Mouse (Mus musculus) WW6 (cell line): ENCODE measurements around the gene Ccdc27.

ENCODE experiments used
- DNase-seq: peaks from one replicate; pipeline ENCODE4 v3.0.0-alpha.2; 2013; ENCODE audit warnings: low read depth, low spot score

Ccdc27 gene

DNA sequence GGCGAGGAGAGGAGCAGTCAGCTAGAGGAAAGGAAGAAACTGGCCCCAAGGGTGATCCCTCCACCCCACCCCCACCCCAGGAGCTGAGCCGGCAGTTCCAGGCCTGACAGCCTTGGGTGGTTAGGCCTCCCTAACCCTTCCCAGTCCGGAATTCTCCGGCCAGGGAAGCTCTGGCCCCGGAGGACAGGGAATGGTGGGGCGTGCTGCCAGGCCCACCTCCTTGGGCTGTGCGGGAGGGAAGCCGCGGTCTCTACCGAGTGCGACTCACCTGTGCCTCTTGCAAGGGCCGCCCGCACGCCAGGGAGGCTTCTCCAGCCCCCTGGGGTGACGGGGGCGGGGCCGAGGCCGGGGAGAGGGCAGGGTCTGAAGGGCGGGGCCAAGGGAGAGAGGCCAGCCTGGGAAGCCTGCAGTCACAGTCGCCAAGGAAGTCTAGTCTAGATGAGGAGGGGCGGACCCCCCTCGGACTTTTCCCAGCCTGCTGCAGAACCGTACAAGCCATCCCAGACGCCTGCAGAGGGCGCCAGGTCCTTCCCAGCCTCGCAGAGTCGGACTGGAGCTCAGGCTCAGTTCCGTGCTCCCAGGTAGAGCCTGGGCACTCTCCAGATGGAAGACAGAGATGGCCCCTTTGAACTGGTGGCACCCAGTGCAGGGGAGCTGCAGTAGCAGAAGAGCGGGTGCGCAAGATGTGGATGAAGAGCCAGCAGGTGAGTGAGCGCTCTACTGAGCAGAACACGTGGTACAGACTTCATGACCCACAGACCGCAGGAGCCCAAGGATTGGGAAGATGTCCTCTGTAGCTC is 16.6 kb downstream of the Ccdc27 start, which contains the start of gene Smim1:
TSS of gene Smim1 (minus strand) at position 590 of the 800 bp plus-strand sequence.
- peak; percentile 66 for DNase-seq

DNA sequence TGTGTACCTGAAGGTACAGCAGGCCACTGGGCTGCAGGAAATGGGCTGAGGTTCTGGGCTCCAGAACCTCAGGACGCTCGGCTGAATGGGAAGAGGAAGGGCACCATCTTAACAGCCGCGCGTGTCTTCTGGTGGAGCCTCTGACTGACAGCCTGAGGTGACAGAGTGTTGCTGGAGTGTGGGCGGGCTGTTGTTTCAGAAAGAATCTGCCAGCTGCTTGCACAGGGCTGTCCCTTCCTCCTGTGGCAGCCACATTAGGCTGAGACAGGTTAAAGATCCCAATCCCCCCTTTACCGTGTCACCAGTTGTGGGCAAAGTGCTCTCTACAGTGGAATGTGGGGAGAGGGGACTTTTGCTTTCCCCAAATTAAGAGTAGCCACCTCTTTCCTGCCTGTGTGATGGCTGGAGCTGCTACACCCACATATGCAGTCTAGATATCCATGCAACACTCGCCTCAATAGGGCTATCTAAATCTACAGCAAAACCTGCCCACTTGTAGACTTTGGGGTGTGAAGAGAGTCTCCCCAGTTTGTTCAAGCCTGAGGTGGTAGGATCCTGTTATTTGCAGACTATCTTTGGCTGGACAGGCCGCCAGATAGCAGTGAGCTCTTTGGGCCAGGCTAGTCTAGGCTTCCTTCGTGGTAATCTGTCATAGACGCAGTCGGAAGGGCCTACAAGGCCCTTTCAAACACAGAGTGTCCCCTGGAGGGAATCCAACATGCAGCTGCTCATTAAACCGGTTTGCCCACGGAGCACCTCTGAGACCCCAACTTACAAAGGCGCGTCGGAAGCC is 17.6 kb downstream of the Ccdc27 start:
- no peak for DNase-seq

DNA sequence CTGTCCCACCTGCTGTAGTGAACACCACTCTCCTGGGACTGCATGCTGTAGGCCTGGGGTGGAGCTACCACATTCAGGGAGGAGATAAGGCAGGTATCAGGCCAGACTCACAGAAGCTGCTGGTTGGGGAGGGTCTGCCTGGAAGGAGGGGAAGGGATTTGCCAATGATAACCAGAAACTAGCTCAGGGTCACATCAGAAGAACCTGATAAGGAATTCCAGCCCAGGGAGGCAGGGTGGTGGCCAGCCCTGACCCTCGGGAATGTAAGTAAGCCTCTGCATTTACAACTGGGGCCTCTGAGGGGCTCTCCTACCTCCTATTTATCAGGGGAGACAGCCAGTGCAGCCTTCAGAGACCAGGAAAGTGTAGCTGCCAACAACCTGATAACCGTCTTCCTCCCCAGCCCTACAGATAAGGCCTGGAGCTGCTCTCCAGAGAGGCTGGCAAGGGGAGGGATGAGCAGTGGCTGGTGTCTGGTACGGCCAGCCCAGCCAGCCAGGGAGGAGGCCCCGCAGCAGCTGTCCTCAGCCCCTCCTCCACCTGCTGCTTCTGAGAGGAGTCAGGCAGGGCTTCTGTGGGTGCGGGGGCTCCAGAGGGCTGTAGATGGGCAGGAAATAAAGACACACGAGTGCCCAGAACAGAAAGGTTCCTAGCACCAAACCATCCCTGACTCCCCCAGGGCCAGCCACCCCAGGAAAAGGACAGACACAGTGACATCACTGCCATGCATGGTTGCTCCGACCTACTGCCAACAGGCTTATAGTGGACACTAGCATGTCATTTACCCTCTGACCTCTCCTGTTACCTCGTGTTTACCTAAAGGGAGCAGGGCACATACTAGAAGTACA is 18.5 kb downstream of the Ccdc27 start:
- no peak for DNase-seq

GRCm38 (mm10) chr4:154022844-154023243 is 19.6 kb downstream of the Ccdc27 start:
- DNase-seq = no peak

DNA sequence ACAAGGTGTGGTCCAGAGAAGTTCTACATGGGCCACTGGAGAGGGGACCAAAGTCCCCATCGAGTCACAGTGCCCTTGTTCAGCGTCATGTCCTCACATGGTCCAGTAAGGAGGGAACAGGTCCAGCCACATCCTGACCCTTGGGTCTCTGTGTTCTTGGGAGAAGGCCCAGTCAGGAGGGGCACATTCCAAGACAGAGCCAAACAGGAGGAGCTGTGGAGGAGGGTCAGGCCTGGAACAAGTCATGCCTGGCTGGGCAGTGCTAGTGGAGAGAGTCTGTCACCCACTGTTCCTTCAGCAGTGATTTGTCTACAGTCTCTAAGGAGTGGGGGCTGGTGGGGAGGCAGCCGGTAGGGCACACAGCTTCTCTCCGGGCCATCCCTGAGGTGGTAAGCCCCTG is 20.1 kb downstream of the Ccdc27 start:
- DNase-seq = no peak

DNA sequence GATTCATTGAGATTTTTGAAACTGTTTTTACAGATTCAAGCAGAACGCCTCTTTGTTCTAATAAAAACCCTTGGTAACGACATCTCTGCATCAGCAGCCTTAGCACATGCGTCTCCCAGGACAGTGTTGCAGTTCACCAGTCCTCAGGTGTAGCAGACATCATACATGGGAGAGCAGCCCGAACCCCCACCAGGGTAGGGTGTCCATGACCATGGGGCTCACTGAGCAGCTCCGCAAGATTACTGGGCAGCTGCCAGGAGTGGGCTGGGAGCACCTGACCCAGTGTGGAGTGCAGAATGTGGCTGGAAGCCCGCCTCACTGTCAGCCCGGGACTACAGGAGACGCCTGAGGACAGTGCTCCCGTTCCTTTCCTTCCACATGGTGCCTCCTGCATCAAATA is 21.0 kb downstream of the Ccdc27 start:
- no peak for DNase-seq

GRCm38 (mm10) chr4:154019571-154019970 is 22.9 kb downstream of the Ccdc27 start:
- DNase-seq = no peak

GRCm38 (mm10) chr4:154015476-154015875 is 27.0 kb downstream of the Ccdc27 start:
- DNase-seq = no peak

GRCm38 (mm10) chr4:154012132-154012882 is 30.2 kb downstream of the Ccdc27 start:
- no peak for DNase-seq

GRCm38 (mm10) chr4:154011646-154012089 is 30.8 kb downstream of the Ccdc27 start, which contains the start of gene Lrrc47:
Gene Lrrc47 (plus strand): TSS chr4:154011731.
- peak; percentile 53 for DNase-seq

DNA sequence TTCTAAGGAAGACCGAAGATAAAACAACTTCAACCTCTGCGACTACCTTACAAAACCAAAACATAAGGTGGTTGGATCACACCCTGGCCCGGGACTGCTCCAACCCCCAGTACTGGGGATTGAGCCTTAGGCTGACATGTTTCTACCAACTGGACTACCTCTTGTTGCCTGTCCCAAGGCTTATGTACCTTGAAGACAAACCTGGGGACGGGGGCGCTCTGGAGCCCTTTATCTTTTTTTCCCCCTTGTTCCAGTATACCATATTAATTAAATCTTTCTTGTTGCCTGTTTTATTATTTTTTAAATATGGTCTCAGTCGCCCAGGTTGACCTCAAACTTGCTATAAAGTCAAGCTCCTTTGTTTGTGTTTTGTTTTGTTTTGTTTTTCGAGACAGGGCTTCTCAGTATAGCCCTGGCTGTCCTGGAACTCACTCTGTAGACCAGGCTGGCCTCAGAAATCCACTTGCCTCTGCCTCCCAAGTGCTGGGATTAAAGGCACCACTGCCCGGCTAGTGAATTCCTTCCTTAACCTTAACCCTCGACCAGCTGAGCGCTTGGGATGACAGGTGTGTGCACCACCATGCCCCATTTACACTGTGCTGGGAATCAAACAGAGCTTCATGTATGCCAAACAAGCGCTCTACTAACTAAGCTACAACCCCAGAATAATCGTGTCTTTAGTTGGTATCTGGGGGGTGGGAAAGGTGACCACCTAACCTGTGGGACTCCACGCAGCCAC is 31.4 kb downstream of the Ccdc27 start:
- no peak for DNase-seq

DNA sequence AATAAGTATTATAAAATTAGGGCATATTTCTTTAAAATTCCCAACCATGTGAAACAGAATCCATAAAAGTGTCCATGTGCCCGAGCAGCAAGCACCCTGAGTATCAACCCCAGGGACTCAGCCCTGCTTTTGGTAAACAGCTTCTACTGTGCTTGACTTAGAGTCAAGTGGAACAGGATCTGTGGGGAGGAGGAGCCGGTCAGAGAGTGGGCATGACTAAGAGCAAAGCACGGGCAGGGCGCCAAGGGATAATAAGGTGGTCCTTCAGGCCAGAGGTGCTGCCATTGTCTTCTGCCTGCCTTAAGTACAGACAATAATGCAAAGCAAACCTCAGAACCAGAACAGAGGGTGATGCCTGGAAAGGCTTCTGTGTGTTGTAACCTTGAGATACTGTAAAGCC is 34.7 kb downstream of the Ccdc27 start:
- no peak for DNase-seq

- no peak for DNase-seq
Measured at GRCm38 (mm10) chr4:154006264-154006663, 36.2 kb downstream of the Ccdc27 start.

DNA sequence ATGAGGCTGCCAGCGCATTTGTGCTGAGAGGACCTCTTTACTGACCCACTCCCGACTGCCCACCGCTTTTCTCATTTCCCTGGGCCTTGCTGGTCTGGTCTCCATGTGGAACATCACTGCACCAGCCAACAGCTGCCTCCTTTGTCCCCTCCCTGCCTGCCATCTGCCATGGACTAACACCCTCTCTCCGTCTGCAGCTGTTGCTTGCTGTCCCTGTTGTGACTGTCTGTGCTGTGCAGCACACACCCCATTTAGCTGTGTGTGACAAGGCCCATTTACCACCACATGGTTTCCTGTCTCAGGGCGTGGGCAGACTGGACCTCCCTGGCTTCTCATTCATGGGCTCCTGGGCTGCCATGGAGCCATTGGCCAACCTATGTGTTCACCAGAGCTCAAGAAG is 37.0 kb downstream of the Ccdc27 start:
- no peak for DNase-seq

DNA sequence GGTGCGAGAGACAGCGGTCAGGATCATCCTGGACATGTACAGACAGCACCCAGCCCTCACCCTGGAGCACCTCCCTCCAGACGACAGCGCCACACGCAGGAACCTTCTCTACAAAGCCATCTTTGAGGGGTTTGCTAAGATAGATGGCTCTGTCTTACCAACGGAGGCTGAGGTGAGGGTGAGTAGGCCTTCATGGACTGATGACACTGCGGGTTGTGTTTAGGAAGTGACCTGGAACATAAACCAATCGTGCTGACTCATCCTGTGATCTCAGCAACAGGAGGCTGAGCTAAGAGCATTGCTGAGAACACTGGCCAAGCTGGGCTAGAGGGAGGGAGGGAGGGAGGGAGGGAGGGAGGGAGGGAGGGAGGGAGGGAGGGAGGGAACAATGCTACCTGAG is 49.0 kb downstream of the Ccdc27 start:
- DNase-seq = no peak

DNA sequence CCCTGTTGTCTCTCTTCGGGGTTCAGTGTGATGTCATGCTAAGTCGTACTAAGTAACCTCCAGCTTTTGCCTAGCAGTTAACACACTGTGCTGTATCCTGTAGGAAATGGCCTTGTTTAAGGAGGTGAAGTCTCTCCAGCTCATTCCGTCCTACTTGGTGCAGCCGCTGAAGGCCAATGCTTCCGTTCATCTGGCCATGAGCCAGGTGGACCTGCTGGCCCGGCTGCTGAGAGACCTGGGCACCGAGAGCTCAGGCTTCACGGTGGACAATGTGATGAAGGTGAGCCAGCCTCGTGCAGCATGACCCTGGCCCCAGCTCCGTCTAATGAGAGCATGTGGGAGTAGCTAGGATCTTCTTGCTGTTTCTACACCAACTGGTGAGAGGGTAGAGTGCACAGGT is 49.8 kb downstream of the Ccdc27 start:
- no peak for DNase-seq

- no peak for DNase-seq
Measured at GRCm38 (mm10) chr4:153980470-153980869, 62.0 kb downstream of the Ccdc27 start.

GRCm38 (mm10) chr4:153979243-153979642 is 63.2 kb downstream of the Ccdc27 start:
- no peak for DNase-seq
